Mouse (Mus musculus): ENCODE measurements at regions not wholly inside any gene's neighbourhood (a gene's known extent, or its start where the extent isn't known, plus 50 kb on each side); places are given as distances from the start of the nearest gene placed in this dataset.

DNA sequence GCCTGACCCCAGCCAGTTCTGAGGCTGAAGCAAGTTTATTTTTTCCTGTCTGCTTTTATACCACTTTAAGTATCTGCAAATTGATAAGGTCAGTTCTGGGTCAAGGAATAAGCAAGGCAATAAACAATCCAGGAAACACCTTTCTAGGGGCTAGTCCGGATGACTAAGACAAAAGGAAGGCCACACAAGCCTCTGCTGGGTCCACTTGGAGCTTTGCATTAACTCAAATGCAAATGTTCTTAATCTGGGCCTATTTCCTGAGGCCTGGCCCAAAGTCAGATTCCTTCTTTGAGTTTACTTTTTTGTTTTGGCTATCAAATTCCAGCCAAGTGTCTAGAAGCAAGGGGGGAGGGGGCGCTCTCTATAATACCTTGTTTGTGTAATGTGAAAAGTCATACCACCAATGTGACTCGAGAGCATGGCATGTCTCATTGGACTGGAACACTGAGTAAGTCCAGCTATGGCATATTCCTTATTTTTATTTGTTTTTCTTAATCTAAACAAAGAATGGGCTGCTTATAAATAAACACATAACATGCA is 535.6 kb upstream of the A830018L16Rik start:
- TF ChIP-seq CTCF (IDR thresholded peaks at IDR 0.05) (no peak), EP300 (IDR thresholded peaks at IDR 0.05; ENCODE audit: insufficient read depth, low read depth, low read length) (no peak)

All from heart, adult 2 months (tissue).